Mouse (Mus musculus) lung, adult 18-20 months (tissue): ENCODE results near the gene Pitpnm1.
"Not testable (repeated sequence)": the region's sequence is repeated elsewhere in the genome, so short reads cannot be mapped to it uniquely, and the experiment has no call there.

Experiments used
- DNase-seq, 2 experiments: peaks; one replicate each; pipeline ENCODE4 v3.0.0; 2022; ENCODE audit warnings: mixed read lengths in 2 of 2

Pitpnm1 gene

GRCm38 (mm10) chr19:4120496-4120895 lies 20.7 kb downstream of the Pitpnm1 start:
- DNase-seq: no peak

DNA sequence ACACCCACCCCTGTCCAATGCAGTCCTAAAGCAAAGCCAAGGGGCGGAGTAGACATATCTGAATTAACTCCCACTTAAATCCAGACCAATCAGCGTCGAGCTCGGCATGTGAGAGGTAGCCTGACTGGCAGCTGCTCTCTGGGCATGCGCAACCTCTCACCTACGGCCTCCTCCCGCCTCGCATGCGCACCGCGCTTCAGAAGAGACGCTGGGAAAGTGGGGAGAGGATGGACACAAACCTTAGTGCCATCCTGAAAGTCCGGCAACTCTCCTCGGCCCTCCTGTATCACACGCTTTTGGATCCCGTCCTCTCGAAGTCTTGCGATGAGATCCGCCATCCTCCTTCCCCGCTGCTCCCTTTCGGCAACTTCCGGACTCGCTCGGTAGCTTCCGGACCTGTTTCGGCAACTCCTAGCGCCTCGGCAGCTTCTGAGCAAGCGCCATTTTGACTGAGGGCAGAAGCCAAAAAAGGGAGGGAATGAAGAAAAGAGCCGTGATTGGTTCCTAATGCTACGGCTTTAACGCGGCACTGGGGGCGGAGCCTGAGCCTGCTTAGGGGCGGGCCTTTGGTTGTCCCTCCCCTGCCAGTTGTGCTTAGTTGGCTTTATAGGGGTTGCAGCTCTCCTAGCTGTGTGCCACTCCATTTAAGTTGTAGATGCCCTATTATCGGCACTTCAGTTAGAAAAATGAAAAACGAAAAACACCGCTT lies 21.5 kb downstream of the Pitpnm1 start:
- DNase-seq: peak; percentile 98 to 99

DNA sequence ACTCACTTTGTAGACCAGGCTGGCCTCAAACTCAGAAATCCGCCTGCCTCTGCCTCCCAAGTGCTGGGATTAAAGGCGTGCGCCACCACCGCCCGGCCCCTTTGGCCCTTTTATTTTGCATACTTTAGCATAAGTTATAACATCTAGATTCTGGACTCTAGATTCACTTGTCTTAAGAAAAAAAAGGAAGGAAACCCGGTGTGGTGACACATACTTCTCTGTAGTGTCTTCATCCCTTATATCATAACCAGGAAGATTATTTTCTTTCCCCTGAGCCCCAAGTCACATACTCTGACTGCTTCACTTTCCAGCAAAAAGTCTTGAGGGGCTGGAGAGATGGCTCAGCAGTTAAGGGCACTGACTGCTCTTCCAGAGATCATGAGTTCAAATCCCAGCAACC lies 22.1 kb downstream of the Pitpnm1 start:
- DNase-seq: not testable (repeated sequence)

DNA sequence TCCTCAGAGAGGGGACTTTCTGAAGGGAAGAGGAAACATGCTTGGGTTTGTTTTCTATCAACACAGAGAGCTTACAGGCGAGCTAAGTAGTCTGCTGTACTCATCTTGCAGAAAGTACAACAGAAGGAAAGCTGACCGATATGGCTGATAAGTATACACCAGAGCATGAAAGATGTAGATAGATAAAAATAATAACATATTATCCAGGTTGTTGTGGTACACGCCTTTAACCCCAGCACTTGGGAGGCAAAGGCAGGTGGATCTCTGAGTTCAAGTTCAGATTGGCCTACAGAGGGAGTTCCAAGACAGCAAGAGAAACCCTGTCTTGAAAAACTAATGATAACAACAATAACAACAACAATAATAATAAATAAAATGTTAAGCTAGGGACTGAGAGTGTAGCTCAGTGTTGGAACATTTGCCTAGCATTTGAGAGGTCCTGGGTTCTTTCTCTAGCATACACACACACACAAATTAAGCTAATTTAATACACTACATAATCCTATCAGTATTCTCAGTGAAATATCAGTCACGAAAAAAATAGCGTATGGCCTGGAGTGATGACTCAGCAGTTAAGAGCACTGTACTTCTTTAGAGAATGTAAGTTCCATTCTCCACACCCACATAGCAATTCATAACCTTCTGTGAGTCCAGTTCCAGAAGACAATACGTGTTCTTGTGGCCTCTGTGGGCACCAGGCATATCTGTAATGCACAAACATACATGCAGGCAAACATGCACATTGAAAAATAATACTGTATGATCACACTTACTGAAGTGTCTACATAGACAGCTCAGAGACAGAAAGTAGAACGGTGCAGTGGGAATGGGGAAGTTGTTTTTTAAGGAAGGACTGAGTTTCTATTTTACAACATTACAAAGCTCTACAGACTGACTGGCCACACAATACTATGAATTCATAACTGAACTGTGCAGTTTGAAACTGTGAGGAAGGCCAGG lies 22.9 kb downstream of the Pitpnm1 start:
- no peak for DNase-seq

DNA sequence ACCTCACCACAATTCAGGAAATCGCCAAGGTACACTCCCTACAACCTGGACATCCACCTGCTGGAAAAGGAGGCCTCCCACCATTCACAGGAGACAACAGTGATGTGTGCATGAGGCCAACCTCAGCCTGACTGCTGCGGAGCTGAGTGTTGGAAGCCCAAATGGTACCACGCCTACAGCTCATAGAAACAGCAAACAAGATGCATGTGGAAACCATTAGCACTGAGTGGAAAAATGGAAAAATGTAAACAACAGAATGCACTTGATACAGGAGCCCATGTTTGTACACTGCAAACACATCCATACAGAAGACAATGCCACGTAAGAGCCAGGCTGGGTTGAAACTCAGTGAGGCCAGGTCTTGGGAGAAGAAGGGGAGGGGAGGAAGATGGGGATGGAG lies 24.6 kb downstream of the Pitpnm1 start:
- DNase-seq: no peak

DNA sequence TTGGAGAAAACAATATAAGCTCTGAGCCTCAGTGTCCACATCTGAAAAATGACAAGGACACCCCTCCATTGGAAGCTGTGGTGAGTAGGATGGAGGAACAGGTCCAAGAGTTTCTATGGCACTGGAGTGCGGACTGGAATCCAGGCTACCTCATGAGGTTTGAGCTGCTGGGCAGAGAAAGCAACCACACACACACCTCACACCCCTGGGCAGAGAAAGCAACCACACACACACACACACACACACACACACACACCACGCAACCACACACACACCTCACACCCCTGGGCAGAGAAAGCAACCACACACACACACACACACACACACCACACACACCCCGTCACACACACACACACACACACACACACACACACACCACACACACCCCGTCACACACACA lies 25.5 kb downstream of the Pitpnm1 start:
- DNase-seq: not testable (repeated sequence)

GRCm38 (mm10) chr19:4125741-4126696 lies 26.2 kb downstream of the Pitpnm1 start, which contains the start of gene Aip:
Aip (minus strand) TSS chr19:4125858.
- DNase-seq: peak; percentile 99

GRCm38 (mm10) chr19:4126759-4127495 lies 27.1 kb downstream of the Pitpnm1 start:
- DNase-seq: peak; percentile 62 to 64

DNA sequence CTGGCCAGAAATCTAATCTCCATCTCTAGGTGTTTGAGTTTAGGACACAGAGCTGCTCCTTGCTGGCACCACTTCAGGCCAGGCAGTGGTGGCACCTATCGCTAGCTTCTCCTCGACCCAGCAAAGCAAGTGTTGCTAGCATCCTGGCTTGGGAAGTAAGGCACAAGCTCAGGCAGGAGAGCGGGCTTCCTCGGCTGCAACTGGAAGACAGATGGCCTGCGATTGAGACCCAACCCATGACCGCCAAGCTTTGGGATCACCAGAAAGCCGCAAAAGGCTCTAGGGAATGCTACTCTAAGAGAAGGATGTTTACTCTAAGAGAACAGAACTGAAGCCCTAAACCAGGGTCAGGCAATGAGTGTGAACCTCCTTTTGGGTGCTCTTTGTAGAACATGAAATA lies 29.7 kb downstream of the Pitpnm1 start:
- DNase-seq: no peak

GRCm38 (mm10) chr19:4130106-4130505 lies 30.3 kb downstream of the Pitpnm1 start:
- no peak for DNase-seq

- DNase-seq: no peak
Observed at GRCm38 (mm10) chr19:4131075-4131474, 31.3 kb downstream of the Pitpnm1 start.

DNA sequence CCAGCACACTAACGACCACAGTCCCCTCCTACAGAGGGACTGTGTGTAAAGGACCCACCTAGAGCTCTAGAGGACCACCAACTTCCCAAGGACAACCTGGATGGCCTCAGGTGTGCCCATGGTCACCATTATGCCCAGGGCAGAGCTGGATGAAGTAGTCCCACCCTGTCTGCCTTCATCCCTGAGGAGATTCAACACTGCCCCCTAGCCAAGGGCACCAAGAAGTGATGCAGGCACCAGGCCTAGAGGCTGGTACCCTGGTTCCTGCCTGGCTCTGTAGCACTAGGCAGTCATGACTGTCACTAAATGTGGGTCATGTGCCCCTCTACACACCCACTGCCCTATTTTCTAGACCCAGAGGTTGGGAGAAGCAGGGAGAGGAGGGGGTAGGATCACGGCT lies 32.0 kb downstream of the Pitpnm1 start:
- DNase-seq: no peak

GRCm38 (mm10) chr19:4134354-4134753 lies 34.6 kb downstream of the Pitpnm1 start:
- DNase-seq: no peak

- not testable (repeated sequence) for DNase-seq
Observed at GRCm38 (mm10) chr19:4135229-4135962, 35.6 kb downstream of the Pitpnm1 start.

- not testable (repeated sequence) for DNase-seq
Observed at GRCm38 (mm10) chr19:4135963-4136345, 36.2 kb downstream of the Pitpnm1 start.

GRCm38 (mm10) chr19:4136463-4136862 lies 36.7 kb downstream of the Pitpnm1 start:
- DNase-seq: no peak

DNA sequence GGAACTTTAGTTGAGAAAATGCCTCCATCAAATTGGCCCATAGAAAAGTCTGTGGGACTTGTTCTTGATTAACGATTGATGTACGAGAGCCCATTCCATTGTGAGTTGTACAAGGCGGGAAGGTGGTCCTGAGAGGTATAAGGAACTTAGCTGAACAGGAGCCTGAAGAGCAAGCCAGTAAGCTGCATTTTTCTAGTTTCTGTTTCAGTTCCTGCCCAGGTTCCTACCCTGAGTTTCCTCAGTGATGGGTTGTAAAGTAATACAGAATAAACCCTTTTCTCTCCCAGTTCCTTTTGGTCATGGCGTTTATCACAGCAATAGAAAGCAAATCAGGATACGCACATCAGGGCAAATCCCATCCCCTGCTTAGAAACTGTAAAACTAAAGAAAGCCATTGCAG lies 38.1 kb downstream of the Pitpnm1 start:
- DNase-seq: no peak

- DNase-seq: no peak
Observed at GRCm38 (mm10) chr19:4139446-4139845, 39.6 kb downstream of the Pitpnm1 start, which contains the start of gene Gpr152. Gpr152 (plus strand) TSS chr19:4139787.

- no peak for DNase-seq
Observed at GRCm38 (mm10) chr19:4140147-4140546, 40.3 kb downstream of the Pitpnm1 start.

- DNase-seq: no peak
Observed at GRCm38 (mm10) chr19:4142416-4143173, 42.8 kb downstream of the Pitpnm1 start.
